Mouse (Mus musculus) G1E (cell line): ENCODE results near the gene Pdlim5.

Source experiments
- CTCF ChIP-seq: IDR thresholded peaks from 2 replicates; pipeline ENCODE4 v1.5.1; 2012; ENCODE audit warnings: low read depth, low read length, inconsistent platforms, mixed read lengths
- GATA1 ChIP-seq: IDR thresholded peaks from 2 replicates; pipeline ENCODE4 v1.6.1; 2012; ENCODE audit warnings: borderline replicate concordance, low read length, inconsistent platforms, mixed read lengths

GRCm38 (mm10) chr3:142323592-142323991, 71.9 kb downstream of the Pdlim5 start:
- TF ChIP-seq GATA1 (no peak), CTCF (no peak)
